Mouse (Mus musculus): Measurements from ENCODE around the gene Pbsn. TPM values are rescaled to one million over a fixed set of nuclear protein-coding genes. Genes with fewer than 3 reads are reported as not detected.
A peak's percentile ranks its signal among the peaks of the same experiment; 100 is the strongest.
"Not testable (repeated sequence)": the region's sequence is repeated elsewhere in the genome, so short reads cannot be mapped to it uniquely, and the experiment has no call there.

The Pbsn gene
- total RNA-seq (2017) = not detected in 2 replicates

GRCm38 (mm10) chrX:77853523-77853922 is at the start of gene Pbsn:
Pbsn (minus strand) TSS chrX:77853623.
- ATAC-seq (replicated peaks; ENCODE audit: low read depth, poor library complexity, severe bottlenecking) = no peak

GRCm38 (mm10) chrX:77880033-77880432 is 26.6 kb upstream of the Pbsn start:
- ATAC-seq (replicated peaks; ENCODE audit: low read depth, poor library complexity, severe bottlenecking) = not testable (repeated sequence)

- not testable (repeated sequence) for ATAC-seq (replicated peaks; ENCODE audit: low read depth, poor library complexity, severe bottlenecking)
These were observed 11.0 kb upstream of the Pbsn start, which contains the start of gene Gm14744 for GRCm38 (mm10) chrX:77864458-77864857. Gm14744 (plus strand) TSS chrX:77864758.

GRCm38 (mm10) chrX:77812031-77812430 is 41.4 kb downstream of the Pbsn start:
- ATAC-seq (replicated peaks; ENCODE audit: low read depth, poor library complexity, severe bottlenecking) = peak; percentile 24; the same call in 1 of the 2 replicates

GRCm38 (mm10) chrX:77810608-77811206 is 42.7 kb downstream of the Pbsn start:
- ATAC-seq (replicated peaks; ENCODE audit: low read depth, poor library complexity, severe bottlenecking) = peak; percentile 89

GRCm38 (mm10) chrX:77808602-77809001 is 44.8 kb downstream of the Pbsn start:
- peak; percentile 68 for ATAC-seq (replicated peaks; ENCODE audit: low read depth, poor library complexity, severe bottlenecking)

GRCm38 (mm10) chrX:77802293-77802692 is 51.1 kb downstream of the Pbsn start:
- peak; percentile 31; the same call in 1 of the 2 replicates for ATAC-seq (replicated peaks; ENCODE audit: low read depth, poor library complexity, severe bottlenecking)

- peak; percentile 86 for ATAC-seq (replicated peaks; ENCODE audit: low read depth, poor library complexity, severe bottlenecking)
These were observed 51.9 kb downstream of the Pbsn start for GRCm38 (mm10) chrX:77801543-77801942.

- ATAC-seq (replicated peaks; ENCODE audit: low read depth, poor library complexity, severe bottlenecking) = no peak
These were observed 53.9 kb downstream of the Pbsn start for GRCm38 (mm10) chrX:77799554-77799953.

GRCm38 (mm10) chrX:77797801-77798200 is 55.6 kb downstream of the Pbsn start:
- ATAC-seq (replicated peaks; ENCODE audit: low read depth, poor library complexity, severe bottlenecking) = no peak

GRCm38 (mm10) chrX:77796916-77797315 is 56.5 kb downstream of the Pbsn start:
- no peak for ATAC-seq (replicated peaks; ENCODE audit: low read depth, poor library complexity, severe bottlenecking)

GRCm38 (mm10) chrX:77796238-77796835 is 57.1 kb downstream of the Pbsn start, which contains the start of gene Prkx:
Prkx (minus strand) TSS chrX:77796278.
- ATAC-seq (replicated peaks; ENCODE audit: low read depth, poor library complexity, severe bottlenecking) = peak; percentile 62

- ATAC-seq (replicated peaks; ENCODE audit: low read depth, poor library complexity, severe bottlenecking) = peak; percentile 86
These were observed 57.6 kb downstream of the Pbsn start for GRCm38 (mm10) chrX:77795858-77796174.

- ATAC-seq (replicated peaks; ENCODE audit: low read depth, poor library complexity, severe bottlenecking) = peak; percentile 27
These were observed 58.2 kb downstream of the Pbsn start for GRCm38 (mm10) chrX:77794962-77795857.

GRCm38 (mm10) chrX:77788675-77789074 is 64.7 kb downstream of the Pbsn start:
- no peak for ATAC-seq (replicated peaks; ENCODE audit: low read depth, poor library complexity, severe bottlenecking)

Other genes starting within 250 kb of the Pbsn start
- gene Prkx, start 57.3 kb downstream of the Pbsn start, total RNA-seq (2017) = 9.8 and 12.5 TPM in 2 replicates
- not detected in 2 replicates for gene Gm14744, start 11.1 kb upstream of the Pbsn start, total RNA-seq (2017)
- not detected in 2 replicates for gene 5430402E10Rik, start 71.4 kb upstream of the Pbsn start, total RNA-seq (2017)
- gene Obp1a, start 237.8 kb upstream of the Pbsn start, total RNA-seq (2017) = not detected in 2 replicates